Mouse (Mus musculus) small intestine, adult 2 months (tissue): Measurements from ENCODE around the gene Nmur1. TPM values are rescaled to one million over a fixed set of nuclear protein-coding genes. Genes with fewer than 3 reads are reported as not detected.
"Not testable (repeated sequence)": the region's sequence is repeated elsewhere in the genome, so short reads cannot be mapped to it uniquely, and the experiment has no call there.

Experiments
- H3K27ac ChIP-seq: fragments of 200-500 bp; 2 replicates; pipeline ENCODE4 v1.5.1; 2012; ENCODE audit warnings: low read depth, low read length, control low read depth, inconsistent platforms; ENCODE audit not compliant: insufficient read depth
- H3K27me3 ChIP-seq: fragments of 200-500 bp; 2 replicates; pipeline ENCODE4 v1.6.1; 2012; ENCODE audit warnings: mild to moderate bottlenecking, moderate library complexity, low read length, inconsistent platforms; ENCODE audit not compliant: control insufficient read depth, insufficient read depth
- H3K36me3 ChIP-seq: fragments of 200-500 bp; 2 replicates; pipeline ENCODE4 v1.6.1; 2012; ENCODE audit warnings: mild to moderate bottlenecking, low read length, control low read depth, inconsistent platforms; ENCODE audit not compliant: control insufficient read depth, insufficient read depth
- H3K4me1 ChIP-seq: fragments of 200-500 bp; 2 replicates; pipeline ENCODE4 v1.6.1; 2012; ENCODE audit warnings: low read length, inconsistent platforms, mixed read lengths; ENCODE audit not compliant: control insufficient read depth, insufficient read depth, insufficient read length
- H3K4me3 ChIP-seq: fragments of 200-500 bp; 2 replicates; pipeline ENCODE4 v1.5.1; 2012; ENCODE audit warnings: low read depth, mild to moderate bottlenecking, control low read depth, inconsistent platforms, low read length, moderate library complexity
- CTCF ChIP-seq: fragments of 200-500 bp; IDR thresholded peaks from 2 replicates; pipeline ENCODE4 v1.5.1; 2012; ENCODE audit warnings: low read depth, mild to moderate bottlenecking, control low read depth, inconsistent platforms, low read length, moderate library complexity, mixed read lengths; ENCODE audit not compliant: insufficient replicate concordance, insufficient read length; ENCODE audit errors: extremely low read depth
- POLR2A ChIP-seq: fragments of 200-500 bp; IDR thresholded peaks from 2 replicates; pipeline ENCODE4 v1.6.1; 2012; ENCODE audit warnings: low read depth, mild to moderate bottlenecking, control low read depth, inconsistent platforms, low read length, moderate library complexity
- WGBS: fragments of 180-500 bp; shearing (Covaris S2); methylation state at CpG from one replicate; pipeline ENCODE4 v1.1.7; 2018; 5-methylcytosine and 5-hydroxymethylcytosine counted together
- polyA plus RNA-seq: library from polyadenylated mRNA; depleted of rRNA; stranded (reverse); fragments of >200 nt; gene quantifications from 2 replicates; pipeline ENCODE4 v1.2.3, GENCODE M21; 2012; rRNA removed

Gene Nmur1
- polyA plus RNA-seq, 1 experiment = 11.1 TPM

DNA sequence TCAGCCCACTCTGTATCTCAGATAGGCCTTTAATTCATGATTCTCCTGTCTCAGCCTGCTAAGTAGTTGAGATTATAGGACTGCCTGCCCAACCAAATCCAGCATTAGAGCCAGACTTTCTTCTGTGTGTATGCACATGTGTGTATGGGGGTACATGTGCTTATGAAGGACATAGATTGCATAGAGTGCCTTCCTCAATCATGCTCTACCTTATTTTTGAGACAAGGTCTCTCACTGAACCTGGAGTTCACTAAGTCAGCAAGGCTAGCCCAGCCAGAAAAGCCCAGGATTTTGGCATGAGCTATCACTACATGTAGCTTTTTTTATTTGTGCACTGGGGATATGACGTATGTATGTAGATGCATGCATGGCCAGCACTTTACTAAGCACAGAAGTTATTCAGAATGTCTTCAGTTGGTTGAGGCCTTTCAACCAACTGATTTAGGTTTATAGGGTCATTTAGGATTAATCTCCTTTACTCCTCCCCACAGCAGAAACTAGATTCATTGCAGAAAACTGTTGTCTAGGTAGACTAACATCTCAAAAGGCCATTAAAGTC, 82.9 kb downstream of the Nmur1 start:
- H3K4me1 ChIP-seq = no peaks in the 10 kb centered on the region; the same call in 1 of the 2 replicates
- H3K27me3 ChIP-seq = no peaks in the 10 kb centered on the region
- H3K36me3 ChIP-seq = 0 out of 2 replicates have a peak, but pooled peaks cover 2% of the 10 kb centered on the region
- H3K27ac ChIP-seq = no peak overlapping the region
- TF ChIP-seq POLR2A = no peak
- TF ChIP-seq CTCF = no peak
- no peak overlapping the region for H3K4me3 ChIP-seq
- 91% methylated on average over 1 of the region's 1 CpGs for WGBS

DNA sequence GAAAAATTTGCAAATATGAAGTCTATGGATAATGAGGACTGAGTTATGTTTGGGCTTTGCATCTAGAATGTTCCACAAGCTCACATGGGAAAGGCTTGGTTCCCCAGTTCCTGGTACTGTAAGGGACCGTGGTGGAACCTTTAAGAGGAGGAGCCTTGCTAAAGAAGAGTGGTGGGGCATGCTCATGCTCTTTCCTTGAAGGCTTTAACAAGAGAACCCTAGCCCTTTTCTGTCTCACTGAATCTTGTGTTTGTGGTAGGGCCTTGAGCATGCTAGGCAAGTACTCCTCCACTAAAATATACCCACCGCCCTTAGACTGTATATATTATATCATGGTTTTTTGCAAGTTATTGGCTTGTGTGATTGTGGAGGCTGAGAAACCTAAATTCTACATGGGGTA, 83.7 kb downstream of the Nmur1 start:
- Histone ChIP-seq H3K4me3 (no peak overlapping the region), H3K4me1 (no peaks in the 10 kb centered on the region; the same call in 1 of the 2 replicates), H3K27me3 (no peaks in the 10 kb centered on the region), H3K27ac (no peak overlapping the region), H3K36me3 (no peaks in the 10 kb centered on the region)
- WGBS = 87% methylated on average over 2 of the region's 2 CpGs
- TF ChIP-seq CTCF = no peak
- TF ChIP-seq POLR2A = no peak

DNA sequence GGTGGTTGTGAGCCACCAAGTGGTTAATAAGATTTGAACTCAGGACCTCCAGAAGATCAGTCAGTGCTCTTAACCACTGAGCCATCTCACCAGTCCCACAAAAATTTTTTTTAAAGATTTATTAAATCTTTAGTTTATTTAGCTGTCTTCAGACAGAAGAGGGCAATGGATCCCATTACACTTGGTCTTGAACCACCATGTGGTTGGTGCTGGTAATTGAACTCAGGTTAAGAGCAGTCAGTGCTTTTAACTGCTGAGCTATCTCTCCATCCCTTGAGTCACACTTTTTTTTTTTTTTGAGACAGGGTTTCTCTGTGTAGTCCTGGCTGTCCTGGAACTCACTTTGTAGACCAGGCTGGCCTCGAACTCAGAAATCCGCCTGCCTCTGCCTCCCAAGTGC, 84.9 kb downstream of the Nmur1 start:
- H3K4me1 ChIP-seq, H3K27me3 ChIP-seq, H3K4me3 ChIP-seq, H3K36me3 ChIP-seq, H3K27ac ChIP-seq: not testable (repeated sequence)
- 74% methylated on average over 2 of the region's 2 CpGs for WGBS

GRCm38 (mm10) chr1:86339156-86339812, 86.7 kb downstream of the Nmur1 start:
- Histone ChIP-seq H3K27ac (no peak overlapping the region), H3K27me3 (no peaks in the 10 kb centered on the region), H3K36me3 (no peaks in the 10 kb centered on the region), H3K4me1 (peaks cover 6% of the 10 kb centered on the region), H3K4me3 (no peak overlapping the region)
- WGBS = 23% methylated on average over 4 of the region's 4 CpGs
- TF ChIP-seq CTCF = no peak
- no peak for TF ChIP-seq POLR2A

GRCm38 (mm10) chr1:86336330-86336729, 89.7 kb downstream of the Nmur1 start:
- H3K4me1 ChIP-seq = peaks cover 6% of the 10 kb centered on the region
- TF ChIP-seq POLR2A = no peak
- TF ChIP-seq CTCF = no peak
- H3K27me3 ChIP-seq = no peaks in the 10 kb centered on the region
- no peak overlapping the region for H3K4me3 ChIP-seq
- H3K36me3 ChIP-seq = no peaks in the 10 kb centered on the region
- WGBS = 25% methylated on average over 2 of the region's 2 CpGs
- H3K27ac ChIP-seq = no peak overlapping the region

Other genes with a start within 250 kb of the Nmur1 start
- 17.9 and 43.6 TPM in 2 replicates for gene B3gnt7, start 123.4 kb downstream of the Nmur1 start, polyA plus RNA-seq
- gene Ncl, start 66.8 kb downstream of the Nmur1 start, polyA plus RNA-seq = 0.95 and 6.1 TPM in 2 replicates
- gene Tex44, start 101 bp upstream of the Nmur1 start, polyA plus RNA-seq = not detected in 2 replicates
- gene Ptma, start 100.5 kb upstream of the Nmur1 start, polyA plus RNA-seq = 212 and 749 TPM in 2 replicates
- 4.0 and 9.7 TPM in 2 replicates for gene Pde6d, start 156.4 kb upstream of the Nmur1 start, polyA plus RNA-seq
- gene Cops7b, start 156.7 kb upstream of the Nmur1 start, polyA plus RNA-seq = 10.7 and 18.4 TPM in 2 replicates
- 0.18 TPM in 1 of 2 replicates, not detected in the other for gene Nppc, start 244.3 kb upstream of the Nmur1 start, polyA plus RNA-seq